Mouse (Mus musculus) brain, embryonic 14.5 days (tissue): ENCODE results near the gene Adgrb2.

Experiments used
- CTCF ChIP-seq: fragments of 200-500 bp; IDR thresholded peaks from 2 replicates; pipeline ENCODE4 v1.5.1; 2012; ENCODE audit warnings: inconsistent platforms, mild to moderate bottlenecking, moderate library complexity, borderline replicate concordance; ENCODE audit not compliant: insufficient read depth, insufficient read length; ENCODE audit errors: extremely low read depth
- POLR2A ChIP-seq: fragments of 200-500 bp; IDR thresholded peaks from 2 replicates; pipeline ENCODE4 v1.6.1; 2012; ENCODE audit warnings: mild to moderate bottlenecking, inconsistent platforms, borderline replicate concordance; ENCODE audit not compliant: poor library complexity, insufficient read depth, insufficient read length, severe bottlenecking; ENCODE audit errors: extremely low read depth

- TF ChIP-seq CTCF (no peak), POLR2A (no peak)
Measured at GRCm38 (mm10) chr4:129960180-129960944, 24.3 kb upstream of the Adgrb2 start.
